Mouse (Mus musculus) adrenal gland, postnatal 4 days (tissue): ENCODE data around the gene Speg. TPM values are rescaled to one million over a fixed set of nuclear protein-coding genes. Genes with fewer than 3 reads are reported as not detected.

Experiments used
- DNase-seq, 2 experiments: peaks; one replicate each; pipeline ENCODE4 v3.0.0; 2021 to 2022; ENCODE audit warnings: low spot score in 2 of 2, mixed read lengths in 2 of 2
- total RNA-seq, 2 experiments: library from RNA; stranded (reverse); gene quantifications; 2 replicates each; pipeline ENCODE4 v1.2.3; 2021

Gene Speg
- total RNA-seq, 2 experiments from 2014 or later, result 32.4 to 33.7 TPM

- no peak for DNase-seq
Observed at GRCm38 (mm10) chr1:75388898-75389515, 13.9 kb downstream of the Speg start.

GRCm38 (mm10) chr1:75393139-75393538 is 18.0 kb downstream of the Speg start:
- DNase-seq, result no peak

- no peak for DNase-seq
Observed at GRCm38 (mm10) chr1:75393846-75394245, 18.7 kb downstream of the Speg start.

- DNase-seq, result peak in 1 of 2 experiments; percentile 63
Observed at GRCm38 (mm10) chr1:75398761-75399402, 23.8 kb downstream of the Speg start.

GRCm38 (mm10) chr1:75399755-75400492 is 24.8 kb downstream of the Speg start:
- DNase-seq, result peak in 1 of 2 experiments; percentile 53

GRCm38 (mm10) chr1:75400493-75401115 is 25.5 kb downstream of the Speg start:
- DNase-seq, result no peak

- DNase-seq, result no peak
Observed at GRCm38 (mm10) chr1:75405547-75405946, 30.4 kb downstream of the Speg start.

GRCm38 (mm10) chr1:75406173-75406572 is 31.1 kb downstream of the Speg start:
- no peak for DNase-seq

- DNase-seq, result no peak
Observed at GRCm38 (mm10) chr1:75407056-75407455, 32.0 kb downstream of the Speg start.

- DNase-seq, result no peak
Observed at GRCm38 (mm10) chr1:75408210-75408609, 33.1 kb downstream of the Speg start.

GRCm38 (mm10) chr1:75409950-75410349 is 34.9 kb downstream of the Speg start:
- DNase-seq, result no peak

- DNase-seq, result no peak
Observed at GRCm38 (mm10) chr1:75412196-75412595, 37.1 kb downstream of the Speg start.

- DNase-seq, result no peak
Observed at GRCm38 (mm10) chr1:75413749-75414148, 38.7 kb downstream of the Speg start.

- DNase-seq, result no peak
Observed at GRCm38 (mm10) chr1:75421794-75422193, 46.7 kb downstream of the Speg start.

GRCm38 (mm10) chr1:75422216-75422822 is 47.2 kb downstream of the Speg start:
- no peak for DNase-seq

- DNase-seq, result no peak
Observed at GRCm38 (mm10) chr1:75422823-75423471, 47.9 kb downstream of the Speg start.

GRCm38 (mm10) chr1:75423780-75424390 is 48.8 kb downstream of the Speg start:
- no peak for DNase-seq

GRCm38 (mm10) chr1:75425796-75426471 is 50.8 kb downstream of the Speg start:
- no peak for DNase-seq

GRCm38 (mm10) chr1:75435475-75436328 is 60.6 kb downstream of the Speg start, which contains the start of gene Gmppa:
Gmppa (plus strand) TSS chr1:75435930.
- DNase-seq, result peak in 1 of 2 experiments; percentile 48
